9 mouse cellular contexts compared by ENCODE assay signal in genomic region chr5:144387851-144388250, GRCm38 (mm10). TPM values are rescaled to one million over a fixed set of nuclear protein-coding genes. Genes with fewer than 3 reads are reported as not detected.
DNase-seq lines count a peak whose midpoint lies in the region; ATAC-seq and TF ChIP-seq lines count a peak whose summit lies in the region.
"Had no signal": no experiment of that assay in that cellular context is flagged by ENCODE, and none has a peak within 500 bp of the region (broad histone marks: within the 10 kb centered on the region; RNA-seq: fewer than 3 reads in every experiment).

No protein-coding gene starts in this region.

- no peak overlapping the region for H3K9ac ChIP-seq in kidney, embryonic 15.5 days
- H3K9ac ChIP-seq in hindbrain, embryonic 14.5 days, result no peak overlapping the region
- H3K9ac ChIP-seq in midbrain, embryonic 15.5 days, result no peak overlapping the region
- H3K9ac ChIP-seq: limb, embryonic 15.5 days had no signal

- no peaks in the 10 kb centered on the region for H3K9me3 ChIP-seq in kidney, embryonic 15.5 days (replicated peaks)
- no peaks in the 10 kb centered on the region for H3K9me3 ChIP-seq in hindbrain, embryonic 14.5 days (ENCODE audit: control insufficient read depth, low read length)
- no peaks in the 10 kb centered on the region for H3K9me3 ChIP-seq in midbrain, embryonic 15.5 days
- H3K9me3 ChIP-seq: limb, embryonic 15.5 days had no signal

- H3K27ac ChIP-seq in kidney, embryonic 15.5 days, result no peak overlapping the region
- no peak overlapping the region for H3K27ac ChIP-seq in hindbrain, embryonic 14.5 days
- no peak overlapping the region for H3K27ac ChIP-seq in midbrain, embryonic 15.5 days
- no peak overlapping the region for H3K27ac ChIP-seq in testis, adult 2 months (ENCODE audit: control insufficient read depth, insufficient read depth, low read depth, low read length)
- H3K27ac ChIP-seq: limb, embryonic 15.5 days had no signal

- DNase-seq in kidney, adult 11 months, result peak; percentile 22
- peak; percentile 76 for DNase-seq in adrenal gland, postnatal 10 days
- peak; percentile 64 for DNase-seq in embryo, embryonic 11 days
- DNase-seq in hindbrain, embryonic 14.5 days (ENCODE audit: low spot score), result peak; percentile 90
- DNase-seq in left cerebral cortex, postnatal 10 days (ENCODE audit: extremely low spot score in 1 of 2, low spot score in 2 of 2), result peak; percentile 38 to 49

- ATAC-seq in kidney, embryonic 15.5 days (replicated peaks; ENCODE audit: low FRiP score), result no peak
- ATAC-seq in hindbrain, embryonic 14.5 days (ENCODE audit: low FRiP score), result peak; percentile 72; the same call in 1 of the 2 replicates
- ATAC-seq in midbrain, embryonic 15.5 days (replicated peaks), result 0 out of 2 replicates have a peak, but pooled peaks have one; percentile 70

- no peaks in the 10 kb centered on the region for H3K27me3 ChIP-seq in kidney, embryonic 15.5 days
- H3K27me3 ChIP-seq in hindbrain, embryonic 14.5 days (ENCODE audit: control insufficient read depth, insufficient read depth, low read length), result no peaks in the 10 kb centered on the region
- H3K27me3 ChIP-seq in midbrain, embryonic 15.5 days (replicated peaks), result no peaks in the 10 kb centered on the region
- no peaks in the 10 kb centered on the region for H3K27me3 ChIP-seq in testis, adult 2 months (ENCODE audit: control insufficient read depth, insufficient read depth, low read length)
- H3K27me3 ChIP-seq: limb, embryonic 15.5 days had no signal

- H3K4me3 ChIP-seq in kidney, embryonic 15.5 days (replicated peaks), result no peak overlapping the region
- no peak overlapping the region for H3K4me3 ChIP-seq in hindbrain, embryonic 14.5 days (replicated peaks; ENCODE audit: low read length)
- no peak overlapping the region for H3K4me3 ChIP-seq in midbrain, embryonic 15.5 days
- no peak overlapping the region for H3K4me3 ChIP-seq in testis, adult 2 months (ENCODE audit: control insufficient read depth, low read depth, low read length)
- H3K4me3 ChIP-seq: limb, embryonic 15.5 days had no signal

- TF ChIP-seq CTCF in testis, adult 2 months (IDR thresholded peaks at IDR 0.05; ENCODE audit: control insufficient read depth, insufficient read depth, insufficient replicate concordance, low read depth, low read length), result peak; percentile 64; the same call in 1 of the 2 replicates

- no peak for TF ChIP-seq POLR2A in testis, adult 2 months (IDR thresholded peaks at IDR 0.05; ENCODE audit: control insufficient read depth, low read depth, low read length)

- H3K4me1 ChIP-seq in kidney, embryonic 15.5 days, result no peaks in the 10 kb centered on the region
- H3K4me1 ChIP-seq in hindbrain, embryonic 14.5 days (replicated peaks; ENCODE audit: control insufficient read depth, insufficient read depth, low read length), result no peaks in the 10 kb centered on the region
- H3K4me1 ChIP-seq in midbrain, embryonic 15.5 days, result no peaks in the 10 kb centered on the region
- H3K4me1 ChIP-seq in testis, adult 2 months (ENCODE audit: control insufficient read depth, insufficient read depth, low read length), result no peaks in the 10 kb centered on the region
- H3K4me1 ChIP-seq: limb, embryonic 15.5 days had no signal

- no peak overlapping the region for H3K4me2 ChIP-seq in kidney, embryonic 15.5 days
- H3K4me2 ChIP-seq in hindbrain, embryonic 14.5 days (replicated peaks), result no peak overlapping the region
- H3K4me2 ChIP-seq in midbrain, embryonic 15.5 days, result no peak overlapping the region
- H3K4me2 ChIP-seq: limb, embryonic 15.5 days had no signal

- H3K36me3 ChIP-seq in kidney, embryonic 15.5 days, result no peaks in the 10 kb centered on the region
- no peaks in the 10 kb centered on the region for H3K36me3 ChIP-seq in hindbrain, embryonic 14.5 days (replicated peaks; ENCODE audit: control insufficient read depth, insufficient read depth)
- H3K36me3 ChIP-seq in midbrain, embryonic 15.5 days (replicated peaks), result no peaks in the 10 kb centered on the region
- no peaks in the 10 kb centered on the region for H3K36me3 ChIP-seq in testis, adult 2 months (ENCODE audit: control insufficient read depth, insufficient read depth, low read length)
- H3K36me3 ChIP-seq: limb, embryonic 15.5 days had no signal

- intact Hi-C loops in left cerebral cortex, postnatal 10 days (cut with DNase I), result loop anchor here (2.0 kb wide), 2 partner anchors 339 to 347 kb away; no protein-coding TSS in a partner anchor

- 11% methylated on average over 6 of the region's 6 CpGs for WGBS in kidney, embryonic 15.5 days
- 8% methylated on average over 6 of the region's 6 CpGs for WGBS in hindbrain, embryonic 14.5 days
- 19% methylated on average over 6 of the region's 6 CpGs for WGBS in midbrain, embryonic 15.5 days

RNA-seq across cellular contexts. Expression of gene Baiap2l1, which starts 29.9 kb away (rescaled TPM):
- 14.8 and 15.2 TPM in 2 replicates for polyA plus RNA-seq in kidney, embryonic 15.5 days (2015; fragmentation: Nextera tagmentation; extraction: Ambion mirVana)
- total RNA-seq in adrenal gland, postnatal 10 days (2021), result 1 to 10 TPM; 3.7 to 6.8 TPM
- 1.8 and 2.1 TPM in 2 replicates for polyA plus RNA-seq in hindbrain, embryonic 14.5 days (2014; fragmentation: Nextera tagmentation; extraction: Ambion mirVana)
- under 1 TPM; 0.30 to 0.41 TPM for total RNA-seq in left cerebral cortex, postnatal 10 days (2021)
- 1.1 and 1.3 TPM in 2 replicates for polyA plus RNA-seq in midbrain, embryonic 15.5 days (2015; fragmentation: Nextera tagmentation; extraction: Ambion mirVana)
- polyA plus RNA-seq in testis, adult 2 months (2012; rRNA removed), result 2.3 and 3.1 TPM in 2 replicates

Comparison
In these comparisons a context has a peak if more than half of its experiments do, and no peak if none do; other contexts are left out.
1. DNase-seq: peak in every context shown above with its lines; median percentile 90 in hindbrain, embryonic 14.5 days; 76 in adrenal gland, postnatal 10 days; 64 in embryo, embryonic 11 days; 44 in left cerebral cortex, postnatal 10 days; 22 in kidney, adult 11 months.